Mouse (Mus musculus): Measurements from ENCODE around the gene Spata48.

Spata48 gene

DNA sequence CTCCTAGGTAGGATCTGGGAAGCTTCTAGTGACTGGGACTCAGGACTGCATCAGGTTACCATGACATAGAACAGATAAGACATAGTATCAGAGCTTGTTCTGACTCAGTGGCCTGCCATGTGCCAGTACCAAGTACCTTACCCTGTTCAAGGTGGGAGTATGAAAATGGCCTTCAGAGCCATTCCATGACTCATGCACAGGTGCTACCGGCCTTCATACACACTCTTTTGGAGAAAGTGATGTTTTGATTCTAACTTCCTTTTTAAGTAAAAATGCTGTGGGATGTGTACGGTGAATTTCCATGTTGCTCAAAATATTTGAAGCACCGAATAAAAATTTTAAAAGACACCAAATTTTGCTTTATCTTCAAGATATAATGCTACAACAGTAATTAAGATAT is 84.1 kb downstream of the Spata48 start:
- DNase-seq = no peak

DNA sequence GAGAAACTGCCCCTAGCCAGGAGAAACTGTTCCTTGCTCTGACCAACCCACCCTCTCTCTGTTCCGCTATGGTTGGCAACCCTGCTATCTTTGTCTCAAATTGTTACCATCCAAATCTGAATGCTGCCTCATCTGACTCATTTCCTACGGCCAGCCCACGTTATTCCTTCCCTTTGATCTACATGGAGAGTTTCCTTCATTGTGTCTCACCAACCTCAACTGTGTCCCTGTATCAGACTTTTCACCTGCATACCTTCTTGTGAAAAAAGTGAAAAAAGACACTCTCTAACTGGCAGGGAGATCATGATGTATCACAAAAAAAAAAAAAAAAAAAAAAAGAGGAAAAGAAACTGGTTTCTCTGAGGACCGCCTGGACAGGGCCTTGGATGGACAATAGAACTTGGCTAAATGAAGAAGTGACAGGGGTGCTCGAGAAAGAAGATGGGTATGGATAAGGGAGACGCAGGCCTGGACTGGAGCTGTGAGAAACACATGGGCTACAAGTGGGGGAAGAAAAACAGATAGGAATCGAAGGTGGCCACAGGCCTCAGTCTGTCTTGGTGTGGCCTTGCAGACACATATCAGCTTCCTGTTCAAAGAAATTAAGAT is 85.1 kb downstream of the Spata48 start:
- no peak for DNase-seq

DNA sequence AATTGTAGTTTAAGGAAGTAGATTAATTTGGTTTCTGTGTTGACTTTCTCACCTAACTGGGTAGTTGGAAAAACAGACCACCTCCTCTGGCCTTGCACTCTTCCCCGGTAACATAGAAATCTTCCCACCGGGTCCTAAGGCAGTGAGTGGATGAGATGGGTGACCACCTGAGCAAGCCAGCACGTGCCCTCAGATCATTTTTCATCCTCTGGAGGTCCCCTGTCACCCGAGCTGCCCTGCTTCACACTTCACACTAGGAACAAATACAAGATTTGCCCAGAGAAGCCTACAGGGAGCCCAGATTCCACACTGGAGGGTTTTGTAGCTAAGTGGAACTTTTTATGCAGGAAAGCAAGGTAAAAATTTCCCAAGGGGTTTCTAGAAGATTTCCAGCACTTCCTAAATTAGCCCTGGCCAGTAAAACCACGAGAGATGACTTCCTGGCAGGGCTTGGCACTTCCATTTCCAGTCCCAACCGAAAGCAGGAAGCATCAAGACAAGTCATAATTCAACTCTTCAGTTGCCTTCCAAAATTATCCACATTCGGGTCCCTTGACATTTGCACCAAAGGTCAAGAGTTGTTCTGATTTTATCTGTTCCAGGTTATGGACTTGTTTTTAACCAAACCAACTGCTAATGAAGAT is 85.8 kb downstream of the Spata48 start:
- DNase-seq = no peak

GRCm38 (mm10) chr11:11555563-11555962 is 93.7 kb downstream of the Spata48 start:
- DNase-seq = peak; percentile 28

DNA sequence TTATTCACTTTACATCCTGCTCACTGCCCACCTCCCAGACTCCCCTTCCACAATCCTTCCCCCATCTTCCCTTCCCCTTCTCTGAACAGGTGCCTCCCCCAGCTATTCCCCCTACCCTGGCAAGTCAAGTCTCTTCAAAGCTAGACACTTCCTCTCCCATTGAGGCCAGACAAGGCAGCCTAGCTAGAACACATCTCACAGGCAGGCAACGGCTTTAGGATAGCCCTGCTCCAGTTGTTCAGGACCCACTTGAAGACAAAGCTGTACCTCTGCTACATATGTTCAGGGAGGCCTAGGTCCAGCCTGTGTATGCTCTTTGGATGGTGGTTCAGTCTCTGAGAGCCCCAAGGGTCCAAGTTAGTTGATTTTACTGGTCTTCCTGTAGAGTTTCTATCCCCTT is 94.3 kb downstream of the Spata48 start:
- DNase-seq = no peak

DNA sequence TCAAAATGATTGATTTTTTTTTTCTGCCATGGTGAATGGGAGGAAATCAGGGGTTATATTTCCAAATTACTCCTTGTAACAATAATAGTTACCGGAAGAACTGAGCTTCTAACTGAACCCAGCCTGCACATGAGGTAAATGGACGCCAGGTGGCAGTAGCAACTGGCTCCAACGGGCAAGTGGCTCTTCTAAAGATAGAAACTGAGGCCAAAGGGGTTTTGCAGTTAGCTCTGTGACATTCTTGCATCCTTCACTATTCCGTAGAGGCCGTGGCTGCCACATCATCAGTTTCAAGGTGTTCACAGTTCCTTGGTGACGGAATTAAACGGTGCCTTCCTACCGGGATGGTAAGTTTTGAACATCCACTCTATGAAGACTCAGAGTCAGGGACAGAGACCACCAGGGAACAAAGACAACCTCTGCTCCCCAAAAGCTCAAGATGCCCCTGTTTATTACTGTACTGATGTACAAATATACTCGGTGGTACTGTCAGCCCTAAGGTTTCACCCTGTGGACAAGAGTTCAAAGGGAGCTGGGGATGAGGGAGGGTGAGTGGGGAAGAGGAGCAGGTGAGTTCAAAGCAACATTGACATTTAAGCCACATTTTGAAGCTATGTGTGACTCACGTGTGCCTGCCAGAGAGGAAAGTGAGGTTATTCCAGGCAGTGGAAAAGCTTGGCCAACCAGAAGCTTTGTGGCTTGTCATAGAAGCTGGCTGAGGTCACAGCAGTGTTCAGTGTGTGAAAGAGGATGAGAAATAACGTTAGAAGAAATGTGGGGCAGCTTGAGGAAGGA is 95.5 kb downstream of the Spata48 start:
- DNase-seq = peak; percentile 40

DNA sequence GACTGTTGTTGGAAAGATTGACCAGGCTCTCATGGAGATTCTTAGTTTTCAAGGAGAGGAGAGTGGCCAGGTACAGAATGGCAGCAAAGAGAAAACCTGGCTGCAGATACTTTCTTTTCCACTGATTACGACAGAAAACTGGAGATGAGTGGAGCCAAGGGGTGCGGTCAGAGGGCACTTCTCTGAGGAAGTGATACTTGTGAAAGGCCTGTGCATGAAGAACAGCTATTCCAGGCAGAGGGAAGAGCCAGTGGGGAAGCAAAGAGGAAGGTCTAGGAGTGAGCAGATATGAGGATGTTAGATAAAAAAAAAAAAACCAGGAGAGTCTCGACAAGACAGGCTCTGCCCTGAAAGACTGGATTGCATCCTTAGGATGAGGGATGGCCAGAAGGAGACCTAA is 96.8 kb downstream of the Spata48 start:
- peak; percentile 35 for DNase-seq

GRCm38 (mm10) chr11:11559099-11559686 is 97.3 kb downstream of the Spata48 start:
- no peak for DNase-seq

DNA sequence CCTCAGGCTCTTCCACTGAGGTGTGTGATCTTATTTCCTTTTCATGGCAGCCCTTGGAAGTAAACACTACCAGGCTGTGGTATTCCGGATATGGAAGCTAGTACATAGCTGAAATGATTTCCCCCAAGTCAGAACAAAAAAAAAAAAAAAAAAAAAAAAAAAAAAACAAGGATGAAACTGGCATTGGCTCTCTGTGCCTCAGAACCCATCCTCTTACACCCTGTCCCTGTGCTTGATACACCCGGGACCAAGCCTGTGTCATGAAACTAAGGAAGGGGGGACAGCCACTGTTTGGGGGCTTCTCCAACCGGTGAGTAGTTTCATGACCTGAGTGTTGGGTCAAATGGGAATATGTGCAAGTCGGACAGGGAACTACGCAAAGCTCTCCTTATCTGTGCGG is 99.2 kb downstream of the Spata48 start:
- DNase-seq = no peak

DNA sequence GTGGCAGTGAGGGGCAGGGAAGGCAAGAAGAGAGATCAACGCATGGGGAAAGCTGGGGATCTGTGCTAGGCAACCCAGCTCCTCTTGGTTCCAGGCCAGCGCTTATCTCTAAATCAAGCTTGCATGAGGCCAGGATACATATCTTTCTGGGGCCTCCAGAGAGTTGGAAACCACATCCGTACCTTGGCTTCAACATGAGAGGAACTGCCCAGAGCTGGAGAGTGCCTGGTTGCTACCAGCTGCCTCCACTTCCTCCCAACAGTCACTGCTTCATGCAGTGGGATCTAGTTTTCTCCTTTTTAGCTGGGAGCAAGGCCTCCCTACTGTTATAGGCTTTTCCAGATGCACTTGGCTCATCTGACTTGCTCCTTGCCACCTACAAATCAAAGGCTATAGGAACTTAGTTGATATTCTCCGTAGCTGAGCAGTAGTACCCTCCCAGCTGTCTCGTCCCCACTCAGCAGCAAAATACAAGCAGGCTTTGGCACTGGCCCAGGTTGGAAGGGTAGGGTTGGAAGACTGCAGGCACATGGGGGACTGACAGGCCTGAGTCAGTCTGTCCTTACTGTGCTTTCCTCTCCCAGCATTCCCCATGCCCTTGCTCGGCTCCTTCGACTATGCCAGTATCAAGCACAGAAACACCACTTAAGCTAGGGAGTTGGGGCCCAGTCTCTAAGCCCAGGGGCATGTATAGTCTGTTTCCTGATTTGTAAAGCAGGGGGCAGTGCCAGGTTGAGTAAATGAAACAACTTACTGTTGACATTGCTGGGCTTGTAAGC is 102.6 kb downstream of the Spata48 start:
- peak; percentile 39 for DNase-seq

All from layer of hippocampus, adult 9-11 months (tissue).